Mouse (Mus musculus): ENCODE measurements around the gene Gpr174. TPM values are rescaled to one million over a fixed set of nuclear protein-coding genes. Genes with fewer than 3 reads are reported as not detected.
"Not testable (repeated sequence)": the region's sequence is repeated elsewhere in the genome, so short reads cannot be mapped to it uniquely, and the experiment has no call there.

The Gpr174 gene
- not detected for total RNA-seq (2021)
- long read RNA-seq, experiment 1: 0 reads
- long read RNA-seq, experiment 2: 0 reads

- no peak for DNase-seq (ENCODE audit: low spot score)
Measured at GRCm38 (mm10) chrX:107255486-107256227, at the start of gene Gpr174. Gene Gpr174 (plus strand): TSS chrX:107255878.

- no peak for DNase-seq (ENCODE audit: low spot score)
Measured at GRCm38 (mm10) chrX:107217577-107218090, 38.0 kb upstream of the Gpr174 start.

- DNase-seq (ENCODE audit: low spot score): no peak
Measured at GRCm38 (mm10) chrX:107224846-107225245, 30.8 kb upstream of the Gpr174 start.

GRCm38 (mm10) chrX:107231214-107231613 is 24.5 kb upstream of the Gpr174 start:
- DNase-seq (ENCODE audit: low spot score): no peak

- DNase-seq (ENCODE audit: low spot score): no peak
Measured at GRCm38 (mm10) chrX:107234655-107235054, 21.0 kb upstream of the Gpr174 start.

- DNase-seq (ENCODE audit: low spot score): no peak
Measured at GRCm38 (mm10) chrX:107236461-107236860, 19.2 kb upstream of the Gpr174 start.

GRCm38 (mm10) chrX:107250390-107250789 is 5.3 kb upstream of the Gpr174 start:
- no peak for DNase-seq (ENCODE audit: low spot score)

GRCm38 (mm10) chrX:107264619-107265018 is 8.9 kb downstream of the Gpr174 start:
- no peak for DNase-seq (ENCODE audit: low spot score)

- no peak for DNase-seq (ENCODE audit: low spot score)
Measured at GRCm38 (mm10) chrX:107277606-107278005, 21.9 kb downstream of the Gpr174 start.

- DNase-seq (ENCODE audit: low spot score): no peak
Measured at GRCm38 (mm10) chrX:107284211-107284610, 28.5 kb downstream of the Gpr174 start.

GRCm38 (mm10) chrX:107297861-107298260 is 42.2 kb downstream of the Gpr174 start:
- DNase-seq (ENCODE audit: low spot score): not testable (repeated sequence)

- no peak for DNase-seq (ENCODE audit: low spot score)
Measured at GRCm38 (mm10) chrX:107298761-107299160, 43.1 kb downstream of the Gpr174 start.

- DNase-seq (ENCODE audit: low spot score): no peak
Measured at GRCm38 (mm10) chrX:107306492-107306891, 50.8 kb downstream of the Gpr174 start.

GRCm38 (mm10) chrX:107312533-107312932 is 56.9 kb downstream of the Gpr174 start:
- DNase-seq (ENCODE audit: low spot score): no peak

GRCm38 (mm10) chrX:107325697-107326381 is 70.2 kb downstream of the Gpr174 start:
- DNase-seq (ENCODE audit: low spot score): no peak

- peak; percentile 3 for DNase-seq (ENCODE audit: low spot score)
Measured at GRCm38 (mm10) chrX:107329849-107330248, 74.2 kb downstream of the Gpr174 start.

- no peak for DNase-seq (ENCODE audit: low spot score)
Measured at GRCm38 (mm10) chrX:107336609-107337008, 80.9 kb downstream of the Gpr174 start.

- DNase-seq (ENCODE audit: low spot score): no peak
Measured at GRCm38 (mm10) chrX:107341980-107342379, 86.3 kb downstream of the Gpr174 start.
